Mouse (Mus musculus) liver (tissue): ENCODE results near the gene Iqcn.
A peak's percentile ranks its signal among the peaks of the same experiment; 100 is the strongest.

Source experiments
- DNase-seq: peaks from one replicate; pipeline ENCODE4 v3.0.0-alpha.2; 2020; ENCODE audit warnings: mixed read lengths

The Iqcn gene

GRCm38 (mm10) chr8:70738211-70738610 is 35.0 kb downstream of the Iqcn start:
- no peak for DNase-seq

GRCm38 (mm10) chr8:70741661-70742060 is 38.4 kb downstream of the Iqcn start:
- DNase-seq: no peak

GRCm38 (mm10) chr8:70742176-70742575 is 38.9 kb downstream of the Iqcn start:
- DNase-seq: no peak

GRCm38 (mm10) chr8:70742981-70743655 is 39.9 kb downstream of the Iqcn start:
- DNase-seq: peak; percentile 3

GRCm38 (mm10) chr8:70743656-70744590 is 40.7 kb downstream of the Iqcn start:
- DNase-seq: peak; percentile 25

- peak; percentile 3 for DNase-seq
Observed at GRCm38 (mm10) chr8:70744806-70745205, 41.5 kb downstream of the Iqcn start.

GRCm38 (mm10) chr8:70745691-70746220 is 42.5 kb downstream of the Iqcn start:
- peak; percentile 4 for DNase-seq

- DNase-seq: no peak
Observed at GRCm38 (mm10) chr8:70746676-70747075, 43.4 kb downstream of the Iqcn start.

- DNase-seq: no peak
Observed at GRCm38 (mm10) chr8:70747211-70747890, 44.1 kb downstream of the Iqcn start.

GRCm38 (mm10) chr8:70748246-70749096 is 45.2 kb downstream of the Iqcn start:
- DNase-seq: peak; percentile 3

- DNase-seq: peak; percentile 3
Observed at GRCm38 (mm10) chr8:70749097-70749674, 45.9 kb downstream of the Iqcn start.

GRCm38 (mm10) chr8:70750128-70750680 is 46.9 kb downstream of the Iqcn start:
- no peak for DNase-seq

GRCm38 (mm10) chr8:70752000-70752764 is 48.9 kb downstream of the Iqcn start:
- peak; percentile 85 for DNase-seq

- DNase-seq: peak; percentile 74
Observed at GRCm38 (mm10) chr8:70753151-70753550, 49.9 kb downstream of the Iqcn start.

- peak; percentile 97 for DNase-seq
Observed at GRCm38 (mm10) chr8:70754043-70754870, 51.0 kb downstream of the Iqcn start, which contains the start of gene Rab3a. Gene Rab3a, plus strand, starts transcription at chr8:70754679.

- peak; percentile 40 for DNase-seq
Observed at GRCm38 (mm10) chr8:70754871-70755660, 51.8 kb downstream of the Iqcn start.

GRCm38 (mm10) chr8:70755661-70756475 is 52.6 kb downstream of the Iqcn start:
- peak; percentile 3 for DNase-seq
